Mouse (Mus musculus) neural tube, embryonic 14.5 days (tissue): ENCODE results near the gene Snapc4. TPM values are rescaled to one million over a fixed set of nuclear protein-coding genes. Genes with fewer than 3 reads are reported as not detected.

ENCODE experiments used
- ATAC-seq: fragments of 200-750 bp; cut with Nextera tagmentation; 2 replicates; pipeline ENCODE4 v1.8.0; 2017; ENCODE audit warnings: low read depth, mild to moderate bottlenecking, moderate TSS enrichment, moderate library complexity
- H3K27ac ChIP-seq: fragments of 300-500 bp; sonication (generic); 2 replicates; pipeline ENCODE4 v1.5.1; 2014; ENCODE audit warnings: low read depth, mild to moderate bottlenecking, control low read depth, low read length, moderate library complexity, mixed read lengths
- H3K27me3 ChIP-seq: fragments of 300-500 bp; sonication (generic); 2 replicates; pipeline ENCODE4 v1.6.1; 2014; ENCODE audit warnings: low read length; ENCODE audit not compliant: control insufficient read depth, insufficient read depth
- H3K36me3 ChIP-seq: fragments of 300-500 bp; sonication (generic); 2 replicates; pipeline ENCODE4 v1.6.1; 2014; ENCODE audit warnings: low read length, mixed read lengths; ENCODE audit not compliant: control insufficient read depth, insufficient read depth
- H3K4me1 ChIP-seq: fragments of 300-500 bp; sonication (generic); 2 replicates; pipeline ENCODE4 v1.6.1; 2014; ENCODE audit warnings: low read length; ENCODE audit not compliant: control insufficient read depth, insufficient read depth
- H3K4me2 ChIP-seq: fragments of 300-500 bp; sonication (generic); 2 replicates; pipeline ENCODE4 v1.6.1; 2014; ENCODE audit warnings: mild to moderate bottlenecking, low read depth, low read length, control low read depth
- H3K4me3 ChIP-seq: fragments of 300-500 bp; sonication (generic); 2 replicates; pipeline ENCODE4 v1.5.1; 2014; ENCODE audit warnings: low read depth, low read length, control low read depth, mixed read lengths
- H3K9ac ChIP-seq: fragments of 300-500 bp; sonication (generic); replicated peaks from 2 replicates; pipeline ENCODE4 v1.6.1; 2014; ENCODE audit warnings: low read depth, mild to moderate bottlenecking, control low read depth, low read length, mixed read lengths
- H3K9me3 ChIP-seq: fragments of 300-500 bp; sonication (generic); 2 replicates; pipeline ENCODE4 v1.6.1; 2016; ENCODE audit warnings: low read length; ENCODE audit not compliant: control insufficient read depth
- WGBS: fragments of 180-500 bp; shearing (Covaris S2); extraction: QIAGEN DNeasy Blood & Tissue Kit; methylation state at CpG from one replicate; pipeline ENCODE4 v1.1.7; 2014; 5-methylcytosine and 5-hydroxymethylcytosine counted together
- polyA plus RNA-seq: library from polyadenylated mRNA; unstranded; fragments of >200 nt; fragmentation: Nextera tagmentation; extraction: Ambion mirVana; gene quantifications from 2 replicates; pipeline ENCODE4 v1.2.1, GENCODE M21; 2014

Snapc4 gene
- polyA plus RNA-seq, 1 experiment from 2014 or later: 30.9 TPM

DNA sequence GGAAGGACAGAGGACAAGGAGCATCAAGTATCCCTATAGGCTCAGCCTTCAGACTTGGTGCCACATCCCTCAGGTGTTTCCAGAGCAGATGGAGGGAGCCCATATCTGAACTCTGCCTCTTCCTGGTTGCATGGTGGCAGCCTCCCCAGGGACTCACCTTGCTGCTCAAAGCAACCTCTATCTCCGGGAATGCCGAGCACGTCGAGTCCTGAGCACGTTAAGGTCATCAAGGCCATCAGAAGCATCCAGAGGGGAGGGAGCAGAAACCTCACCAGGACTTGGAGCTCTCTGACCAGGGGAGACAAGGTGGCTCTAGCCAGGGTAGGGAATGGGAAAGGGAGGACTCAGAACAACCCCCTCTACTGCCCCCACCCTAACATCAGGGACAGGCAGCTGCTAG, 17.0 kb downstream of the Snapc4 start:
- H3K4me1 ChIP-seq: no peaks in the 10 kb centered on the region
- no peak overlapping the region for H3K4me3 ChIP-seq
- peaks cover 38% of the 10 kb centered on the region for H3K36me3 ChIP-seq
- ATAC-seq: no peak
- 90% methylated on average over 5 of the region's 5 CpGs for WGBS
- H3K9me3 ChIP-seq: no peaks in the 10 kb centered on the region
- no peak overlapping the region for H3K9ac ChIP-seq
- no peaks in the 10 kb centered on the region for H3K27me3 ChIP-seq
- H3K27ac ChIP-seq: no peak overlapping the region
- no peak overlapping the region for H3K4me2 ChIP-seq

DNA sequence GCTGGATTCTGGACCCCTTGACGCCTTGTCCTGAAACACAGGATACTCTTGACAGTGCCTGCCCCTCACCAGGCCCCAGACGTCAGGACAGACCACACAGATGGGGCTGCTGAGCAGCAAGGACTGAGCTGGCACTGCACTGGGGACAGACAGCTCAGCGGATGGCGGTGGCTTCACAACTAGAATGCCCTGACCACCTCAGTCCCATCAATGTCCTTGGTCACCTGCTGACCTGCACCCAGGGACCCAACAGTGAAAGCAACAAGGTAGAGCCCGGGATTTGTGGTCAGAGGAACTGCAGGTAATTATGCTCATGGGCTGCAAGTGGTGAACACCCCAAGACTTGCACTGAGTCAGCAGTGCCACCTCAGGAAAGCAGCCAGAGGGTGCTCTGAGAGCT, 17.5 kb downstream of the Snapc4 start:
- Histone ChIP-seq H3K4me1 (no peaks in the 10 kb centered on the region), H3K9ac (no peak overlapping the region), H3K9me3 (no peaks in the 10 kb centered on the region), H3K4me3 (no peak overlapping the region), H3K27ac (no peak overlapping the region), H3K4me2 (no peak overlapping the region), H3K36me3 (peaks cover 33% of the 10 kb centered on the region), H3K27me3 (no peaks in the 10 kb centered on the region)
- 89% methylated on average over 5 of the region's 5 CpGs for WGBS
- no peak for ATAC-seq

DNA sequence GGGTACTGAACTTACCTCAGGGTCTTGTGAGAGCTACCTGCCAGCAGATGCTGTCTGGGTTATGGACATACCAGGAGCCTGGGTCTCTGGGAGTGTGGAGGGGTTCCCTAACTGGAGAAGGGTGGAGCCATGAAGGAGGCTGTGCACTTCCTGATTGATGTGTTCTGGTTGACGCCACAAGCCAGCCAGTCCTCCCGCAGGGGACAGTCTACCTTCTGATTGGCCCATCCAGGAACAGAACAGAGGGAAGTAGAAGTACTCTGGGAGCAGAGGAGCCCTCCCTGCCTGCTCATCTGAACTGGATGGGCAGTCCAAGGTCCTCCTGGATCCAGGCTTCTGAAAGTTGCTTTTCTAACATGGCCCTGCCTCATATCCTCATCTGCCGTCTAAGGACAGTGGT, 19.7 kb downstream of the Snapc4 start, which contains the start of gene Card9:
Card9 (minus strand) TSS at position 147 of the 400 bp plus-strand sequence.
- no peaks in the 10 kb centered on the region for H3K27me3 ChIP-seq
- peaks cover 13% of the 10 kb centered on the region for H3K36me3 ChIP-seq
- H3K27ac ChIP-seq: no peak within 1 kb of the TSS
- WGBS: 52% methylated on average over 3 of the region's 3 CpGs
- H3K4me1 ChIP-seq: no peaks in the 10 kb centered on the region
- H3K4me2 ChIP-seq: no peak within 1 kb of the TSS
- no peak within 1 kb of the TSS for H3K9ac ChIP-seq
- no peak within 1 kb of the TSS for H3K4me3 ChIP-seq
- no peak for ATAC-seq
- H3K9me3 ChIP-seq: no peaks in the 10 kb centered on the region

DNA sequence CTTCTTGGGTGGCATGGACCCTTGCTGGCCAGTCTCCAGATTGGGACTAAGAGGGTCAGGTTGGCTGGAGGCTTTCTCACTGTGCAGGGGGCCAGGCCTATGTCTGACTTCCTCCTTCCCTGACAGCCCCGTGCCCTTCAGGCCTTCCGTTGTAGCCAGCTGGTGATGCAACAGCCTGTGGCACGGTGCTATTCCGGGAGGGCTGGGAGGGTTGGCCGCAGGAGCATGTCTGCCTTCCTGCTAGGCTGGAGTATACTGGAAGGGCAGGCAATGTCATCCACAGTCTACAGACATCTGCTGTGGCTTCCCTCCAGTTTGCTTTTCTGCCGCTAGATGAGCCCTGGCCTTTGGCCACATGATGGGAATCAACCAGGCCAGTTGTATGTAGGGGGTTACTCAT, 20.5 kb downstream of the Snapc4 start:
- H3K4me1 ChIP-seq: no peaks in the 10 kb centered on the region
- H3K36me3 ChIP-seq: peaks cover 5% of the 10 kb centered on the region; the same call in 1 of the 2 replicates
- H3K9me3 ChIP-seq: no peaks in the 10 kb centered on the region
- no peak overlapping the region for H3K4me3 ChIP-seq
- no peak overlapping the region for H3K9ac ChIP-seq
- no peaks in the 10 kb centered on the region for H3K27me3 ChIP-seq
- H3K27ac ChIP-seq: no peak overlapping the region
- no peak overlapping the region for H3K4me2 ChIP-seq
- 95% methylated on average over 6 of the region's 6 CpGs for WGBS
- ATAC-seq: no peak

DNA sequence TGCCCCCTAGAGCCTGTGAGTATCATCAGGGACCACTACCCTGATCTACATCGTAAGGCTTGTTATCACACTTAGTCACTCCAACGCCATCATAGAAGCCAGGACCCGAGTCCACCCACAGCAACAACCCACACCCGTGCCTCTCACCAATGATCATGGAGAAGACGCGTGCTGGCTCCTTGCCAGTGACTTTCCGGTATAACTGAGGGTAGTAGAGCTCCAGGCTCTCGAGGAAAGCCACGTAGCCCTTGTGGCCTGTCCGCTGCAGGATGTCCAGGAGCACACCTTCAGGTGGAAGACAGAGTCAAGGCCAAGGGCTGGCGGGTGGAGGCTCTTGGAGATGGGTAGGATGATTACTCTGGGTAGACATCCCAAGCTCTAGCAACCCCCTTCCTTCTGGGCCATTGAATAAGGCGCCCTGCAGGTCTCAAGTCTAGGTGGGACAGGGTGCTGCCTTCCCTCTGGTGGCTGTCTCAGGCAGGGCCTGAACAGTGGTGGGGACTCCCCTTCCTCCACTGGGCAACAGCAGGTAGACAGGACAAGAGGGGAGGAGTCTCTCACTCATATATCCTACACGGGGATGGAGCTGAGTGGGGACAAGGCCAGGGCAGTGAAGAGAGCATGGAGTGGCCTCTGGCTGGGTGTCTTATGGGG, 21.7 kb downstream of the Snapc4 start:
- no peak overlapping the region for H3K4me2 ChIP-seq
- no peaks in the 10 kb centered on the region for H3K27me3 ChIP-seq
- no peaks in the 10 kb centered on the region for H3K9me3 ChIP-seq
- no peak overlapping the region for H3K27ac ChIP-seq
- 91% methylated on average over 13 of the region's 13 CpGs for WGBS
- no peak overlapping the region for H3K9ac ChIP-seq
- 0 out of 2 replicates have a peak, but pooled peaks have one; percentile 10 for ATAC-seq
- H3K4me1 ChIP-seq: 0 out of 2 replicates have a peak, but pooled peaks cover under 1% of the 10 kb centered on the region
- H3K36me3 ChIP-seq: no peaks in the 10 kb centered on the region
- H3K4me3 ChIP-seq: no peak overlapping the region

DNA sequence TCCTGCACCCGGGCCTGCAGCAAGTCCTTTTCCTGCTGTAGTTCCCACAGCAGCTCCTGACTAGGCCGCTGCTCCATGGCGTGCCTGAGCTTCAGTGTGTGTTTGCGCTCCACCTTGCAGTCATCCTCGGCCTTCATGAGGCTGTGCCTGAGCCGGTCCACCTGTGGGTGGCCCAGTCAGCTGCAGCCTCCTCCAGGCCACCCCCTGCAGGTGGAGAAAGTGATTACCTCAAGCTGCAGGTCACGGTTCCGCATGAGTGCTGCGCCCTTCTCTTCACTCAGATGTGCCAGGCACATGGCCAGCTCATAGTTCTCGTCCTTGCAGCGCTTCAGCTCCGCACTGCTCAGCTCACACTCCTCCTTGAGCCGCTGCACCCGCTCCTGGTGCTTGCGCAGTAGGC, 23.0 kb downstream of the Snapc4 start:
- peaks cover 12% of the 10 kb centered on the region for H3K4me1 ChIP-seq
- no peak overlapping the region for H3K27ac ChIP-seq
- H3K4me2 ChIP-seq: no peak overlapping the region
- no peaks in the 10 kb centered on the region for H3K9me3 ChIP-seq
- no peaks in the 10 kb centered on the region for H3K27me3 ChIP-seq
- ATAC-seq: no peak
- WGBS: 61% methylated on average over 15 of the region's 15 CpGs
- no peak overlapping the region for H3K9ac ChIP-seq
- no peak overlapping the region for H3K4me3 ChIP-seq
- no peaks in the 10 kb centered on the region for H3K36me3 ChIP-seq

DNA sequence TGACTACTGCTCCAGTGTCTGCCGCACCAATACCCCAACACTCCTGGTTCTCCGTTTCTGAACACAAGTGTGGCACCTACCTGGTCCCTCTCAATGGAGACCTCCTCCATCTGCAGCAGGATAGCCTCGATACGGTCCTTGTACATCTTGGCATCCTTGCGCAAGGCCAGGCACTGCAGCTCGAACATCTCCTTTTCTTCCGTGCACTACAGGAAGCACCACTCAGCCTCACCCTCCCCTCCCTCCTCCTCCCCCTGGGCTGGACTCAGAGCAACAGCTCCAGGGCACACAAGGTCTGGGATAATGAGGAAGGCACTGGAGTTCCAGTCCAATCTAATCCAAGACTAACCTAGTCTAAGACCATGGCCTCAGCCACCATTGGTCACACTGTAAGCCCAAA, 23.8 kb downstream of the Snapc4 start:
- ATAC-seq: no peak
- WGBS: 80% methylated on average over 7 of the region's 7 CpGs

DNA sequence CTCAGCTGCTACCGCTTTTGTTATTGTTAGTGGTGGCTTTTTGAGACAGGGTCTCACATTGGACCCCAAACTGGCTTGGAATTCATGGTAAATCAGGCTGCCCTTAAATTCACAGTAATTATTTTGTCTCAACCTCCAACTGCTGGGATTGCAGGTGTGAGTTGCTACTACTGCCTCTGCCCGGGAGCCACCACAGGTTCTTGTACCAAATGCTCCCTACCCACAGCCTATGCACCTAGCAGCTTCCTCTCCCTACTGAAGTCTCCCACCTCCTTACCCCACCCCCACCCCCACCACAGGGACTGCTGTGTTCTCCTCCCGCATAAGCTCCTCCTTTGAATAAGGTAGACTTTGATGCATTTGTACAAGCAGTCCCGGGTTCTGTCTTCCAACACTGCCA, 24.2 kb downstream of the Snapc4 start:
- H3K9ac ChIP-seq: no peak overlapping the region
- no peaks in the 10 kb centered on the region for H3K9me3 ChIP-seq
- 87% methylated on average over 4 of the region's 4 CpGs for WGBS
- H3K27ac ChIP-seq: no peak overlapping the region
- H3K36me3 ChIP-seq: no peaks in the 10 kb centered on the region
- H3K4me1 ChIP-seq: peaks cover 13% of the 10 kb centered on the region
- H3K4me3 ChIP-seq: no peak overlapping the region
- H3K27me3 ChIP-seq: no peaks in the 10 kb centered on the region
- no peak overlapping the region for H3K4me2 ChIP-seq
- no peak for ATAC-seq

More for the DNA sequence above, 23.8 kb downstream of the Snapc4 start:
- Histone ChIP-seq H3K4me1 (peaks cover 12% of the 10 kb centered on the region), H3K4me3 (no peak overlapping the region), H3K4me2 (no peak overlapping the region), H3K27me3 (no peaks in the 10 kb centered on the region), H3K9me3 (no peaks in the 10 kb centered on the region), H3K9ac (no peak overlapping the region), H3K27ac (no peak overlapping the region), H3K36me3 (no peaks in the 10 kb centered on the region)

DNA sequence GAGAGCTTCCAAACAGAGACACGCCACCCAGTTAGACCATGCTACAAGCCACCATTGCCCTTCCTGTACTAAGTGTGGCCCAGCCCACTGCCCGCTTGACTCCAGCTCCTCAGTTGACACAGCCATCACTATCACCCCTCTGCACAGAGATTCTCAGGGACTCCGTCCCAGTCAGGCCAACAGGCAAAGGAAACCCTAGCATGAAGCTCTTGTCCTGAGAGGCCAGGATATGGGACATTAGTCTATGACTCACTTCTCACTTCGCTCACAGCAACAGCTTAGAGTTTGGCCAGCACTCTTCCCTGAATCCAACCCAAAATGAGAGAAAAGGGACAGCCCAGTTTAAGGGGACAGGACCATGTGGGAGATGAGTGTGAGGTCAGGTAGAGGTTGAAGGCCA, 26.1 kb downstream of the Snapc4 start:
- no peaks in the 10 kb centered on the region for H3K36me3 ChIP-seq
- 94% methylated on average over 4 of the region's 4 CpGs for WGBS
- no peak overlapping the region for H3K4me3 ChIP-seq
- no peaks in the 10 kb centered on the region for H3K9me3 ChIP-seq
- no peaks in the 10 kb centered on the region for H3K27me3 ChIP-seq
- H3K9ac ChIP-seq: no peak overlapping the region
- no peak for ATAC-seq
- peaks cover 22% of the 10 kb centered on the region for H3K4me1 ChIP-seq
- H3K4me2 ChIP-seq: no peak overlapping the region
- no peak overlapping the region for H3K27ac ChIP-seq
